ENCODE assay signal across 10 mouse cellular contexts in genomic region chrX:73767267-73767666, GRCm38 (mm10). TPM values are rescaled to one million over a fixed set of nuclear protein-coding genes. Genes with fewer than 3 reads are reported as not detected.
DNase-seq lines count a peak whose midpoint lies in the region; ATAC-seq and TF ChIP-seq lines count a peak whose summit lies in the region.
"Had no signal": no experiment of that assay in that cellular context is flagged by ENCODE, and none has a peak within 500 bp of the region (broad histone marks: within the 10 kb centered on the region; RNA-seq: fewer than 3 reads in every experiment).

No protein-coding gene starts in this region.

- 69% methylated on average over 9 of the region's 9 CpGs for WGBS in forebrain, postnatal 0 days
- 67% methylated on average over 9 of the region's 9 CpGs for WGBS in forebrain, embryonic 13.5 days
- WGBS in lung, embryonic 15.5 days = 59% methylated on average over 9 of the region's 9 CpGs
- 64% methylated on average over 9 of the region's 9 CpGs for WGBS in embryonic facial prominence, embryonic 11.5 days

- TF ChIP-seq CTCF in forebrain, postnatal 0 days (IDR thresholded peaks at IDR 0.05; ENCODE audit: low read depth) = peak; percentile 52

- no peaks in the 10 kb centered on the region for H3K27me3 ChIP-seq in forebrain, postnatal 0 days (ENCODE audit: insufficient read depth, low read length)
- H3K27me3 ChIP-seq in forebrain, embryonic 13.5 days = no peaks in the 10 kb centered on the region
- H3K27me3 ChIP-seq in lung, embryonic 15.5 days = no peaks in the 10 kb centered on the region
- no peaks in the 10 kb centered on the region for H3K27me3 ChIP-seq in embryonic facial prominence, embryonic 11.5 days (ENCODE audit: control insufficient read depth, insufficient read depth, low read length)
- H3K27me3 ChIP-seq: neural tube, embryonic 12.5 days had no signal

- no peak overlapping the region for H3K4me3 ChIP-seq in forebrain, postnatal 0 days (ENCODE audit: low read depth, low read length)
- H3K4me3 ChIP-seq in forebrain, embryonic 13.5 days = no peak overlapping the region
- no peak overlapping the region for H3K4me3 ChIP-seq in lung, embryonic 15.5 days
- H3K4me3 ChIP-seq in embryonic facial prominence, embryonic 11.5 days (ENCODE audit: low read depth, low read length) = no peak overlapping the region
- H3K4me3 ChIP-seq: neural tube, embryonic 12.5 days had no signal

- no peaks in the 10 kb centered on the region for H3K4me1 ChIP-seq in forebrain, postnatal 0 days (ENCODE audit: insufficient read depth)
- no peaks in the 10 kb centered on the region for H3K4me1 ChIP-seq in forebrain, embryonic 13.5 days
- H3K4me1 ChIP-seq in lung, embryonic 15.5 days = peaks cover 5% of the 10 kb centered on the region; the same call in 1 of the 2 replicates
- no peaks in the 10 kb centered on the region for H3K4me1 ChIP-seq in embryonic facial prominence, embryonic 11.5 days (ENCODE audit: control insufficient read depth, insufficient read depth, low read length)
- H3K4me1 ChIP-seq: neural tube, embryonic 12.5 days had no signal

- ATAC-seq in forebrain, postnatal 0 days = no peak
- ATAC-seq in forebrain, embryonic 13.5 days = no peak
- 0 out of 2 replicates have a peak, but pooled peaks have one; percentile 20 for ATAC-seq in lung, embryonic 15.5 days (ENCODE audit: borderline replicate concordance, extremely low read depth, low FRiP score, low TSS enrichment)
- ATAC-seq in embryonic facial prominence, embryonic 11.5 days (replicated peaks; ENCODE audit: insufficient number of reproducible peaks, low FRiP score, low TSS enrichment, low read depth) = no peak

- no peak overlapping the region for H3K27ac ChIP-seq in forebrain, postnatal 0 days (ENCODE audit: low read depth, low read length)
- H3K27ac ChIP-seq in forebrain, embryonic 13.5 days = no peak overlapping the region
- no peak overlapping the region for H3K27ac ChIP-seq in lung, embryonic 15.5 days
- H3K27ac ChIP-seq in embryonic facial prominence, embryonic 11.5 days (replicated peaks; ENCODE audit: low read depth, low read length) = no peak overlapping the region
- H3K27ac ChIP-seq: neural tube, embryonic 12.5 days had no signal

- H3K9me3 ChIP-seq in forebrain, postnatal 0 days (ENCODE audit: low read length) = no peaks in the 10 kb centered on the region
- no peaks in the 10 kb centered on the region for H3K9me3 ChIP-seq in forebrain, embryonic 13.5 days (replicated peaks)
- no peaks in the 10 kb centered on the region for H3K9me3 ChIP-seq in lung, embryonic 15.5 days
- no peaks in the 10 kb centered on the region for H3K9me3 ChIP-seq in embryonic facial prominence, embryonic 11.5 days (replicated peaks; ENCODE audit: control insufficient read depth, low read length)
- H3K9me3 ChIP-seq: neural tube, embryonic 12.5 days had no signal

- no peaks in the 10 kb centered on the region for H3K36me3 ChIP-seq in forebrain, postnatal 0 days (ENCODE audit: insufficient read depth)
- H3K36me3 ChIP-seq in forebrain, embryonic 13.5 days (ENCODE audit: poor library complexity, severe bottlenecking) = no peaks in the 10 kb centered on the region
- no peaks in the 10 kb centered on the region for H3K36me3 ChIP-seq in lung, embryonic 15.5 days
- H3K36me3 ChIP-seq in embryonic facial prominence, embryonic 11.5 days (replicated peaks; ENCODE audit: control insufficient read depth, insufficient read depth, low read depth, low read length) = no peaks in the 10 kb centered on the region
- H3K36me3 ChIP-seq: neural tube, embryonic 12.5 days had no signal

- DNase-seq in forebrain, postnatal 0 days = no peak
- no peak for DNase-seq in lung, postnatal 25 days (ENCODE audit: low spot score)
- peak; percentile 3 for DNase-seq in embryonic facial prominence, embryonic 11.5 days (ENCODE audit: low spot score)
- DNase-seq in testis, postnatal 10 days (ENCODE audit: low spot score) = peak; percentile 52
- DNase-seq in urinary bladder, postnatal 25 days (ENCODE audit: low spot score) = no peak
- no peak for DNase-seq in urinary bladder, postnatal 10 days (ENCODE audit: low spot score)
- DNase-seq: cerebellum, adult 8-10 months had no signal

- no peak overlapping the region for H3K4me2 ChIP-seq in forebrain, postnatal 0 days (ENCODE audit: low read depth)
- no peak overlapping the region for H3K4me2 ChIP-seq in forebrain, embryonic 13.5 days
- H3K4me2 ChIP-seq in lung, embryonic 15.5 days = no peak overlapping the region
- no peak overlapping the region for H3K4me2 ChIP-seq in embryonic facial prominence, embryonic 11.5 days (ENCODE audit: low read depth, low read length)
- H3K4me2 ChIP-seq: neural tube, embryonic 12.5 days had no signal

- H3K9ac ChIP-seq in forebrain, postnatal 0 days = no peak overlapping the region
- no peak overlapping the region for H3K9ac ChIP-seq in forebrain, embryonic 13.5 days
- no peak overlapping the region for H3K9ac ChIP-seq in lung, embryonic 15.5 days
- H3K9ac ChIP-seq in embryonic facial prominence, embryonic 11.5 days (replicated peaks; ENCODE audit: low read length) = no peak overlapping the region
- H3K9ac ChIP-seq: neural tube, embryonic 12.5 days had no signal

RNA-seq across cellular contexts. Expression of gene Srpk3, which starts 6.9 kb away (rescaled TPM):
- 0.14 and 0.62 TPM in 2 replicates for total RNA-seq in forebrain, postnatal 0 days (2014; rRNA removed)
- 0.91 and 0.99 TPM in 2 replicates for polyA plus RNA-seq in forebrain, postnatal 0 days (2015; fragmentation: Nextera tagmentation; extraction: Ambion mirVana)
- 1.7 and 1.8 TPM in 2 replicates for polyA plus RNA-seq in forebrain, embryonic 13.5 days (2015; fragmentation: Nextera tagmentation; extraction: Ambion mirVana)
- 3.7 and 5.4 TPM in 2 replicates for polyA plus RNA-seq in lung, embryonic 15.5 days (2015; fragmentation: Nextera tagmentation; extraction: Ambion mirVana)
- 0.90 and 1.4 TPM in 2 replicates for polyA plus RNA-seq in embryonic facial prominence, embryonic 11.5 days (2014; fragmentation: Nextera tagmentation; extraction: Ambion mirVana)

RNA-seq across cellular contexts. Expression of gene Plxnb3, which starts 10.4 kb away (rescaled TPM):
- 0.62 and 1.6 TPM in 2 replicates for total RNA-seq in forebrain, postnatal 0 days (2014; rRNA removed)
- 0.29 and 0.45 TPM in 2 replicates for polyA plus RNA-seq in forebrain, postnatal 0 days (2015; fragmentation: Nextera tagmentation; extraction: Ambion mirVana)
- 0.03 and 0.10 TPM in 2 replicates for polyA plus RNA-seq in forebrain, embryonic 13.5 days (2015; fragmentation: Nextera tagmentation; extraction: Ambion mirVana)
- 0.30 and 0.67 TPM in 2 replicates for polyA plus RNA-seq in lung, embryonic 15.5 days (2015; fragmentation: Nextera tagmentation; extraction: Ambion mirVana)
- polyA plus RNA-seq in embryonic facial prominence, embryonic 11.5 days (2014; fragmentation: Nextera tagmentation; extraction: Ambion mirVana) = 0.08 TPM in 2 replicates

RNA-seq across cellular contexts. Expression of gene Idh3g, which starts 19.4 kb away (rescaled TPM):
- total RNA-seq in forebrain, postnatal 0 days (2014; rRNA removed) = 177 and 186 TPM in 2 replicates
- polyA plus RNA-seq in forebrain, postnatal 0 days (2015; fragmentation: Nextera tagmentation; extraction: Ambion mirVana) = 208 and 213 TPM in 2 replicates
- polyA plus RNA-seq in forebrain, embryonic 13.5 days (2015; fragmentation: Nextera tagmentation; extraction: Ambion mirVana) = 205 and 225 TPM in 2 replicates
- 225 and 230 TPM in 2 replicates for polyA plus RNA-seq in lung, embryonic 15.5 days (2015; fragmentation: Nextera tagmentation; extraction: Ambion mirVana)
- 182 and 195 TPM in 2 replicates for polyA plus RNA-seq in embryonic facial prominence, embryonic 11.5 days (2014; fragmentation: Nextera tagmentation; extraction: Ambion mirVana)

RNA-seq across cellular contexts. Expression of gene Ssr4, which starts 19.6 kb away (rescaled TPM):
- total RNA-seq in forebrain, postnatal 0 days (2014; rRNA removed) = 107 and 169 TPM in 2 replicates
- 167 and 186 TPM in 2 replicates for polyA plus RNA-seq in forebrain, postnatal 0 days (2015; fragmentation: Nextera tagmentation; extraction: Ambion mirVana)
- polyA plus RNA-seq in forebrain, embryonic 13.5 days (2015; fragmentation: Nextera tagmentation; extraction: Ambion mirVana) = 129 and 133 TPM in 2 replicates
- 178 and 183 TPM in 2 replicates for polyA plus RNA-seq in lung, embryonic 15.5 days (2015; fragmentation: Nextera tagmentation; extraction: Ambion mirVana)
- 112 and 116 TPM in 2 replicates for polyA plus RNA-seq in embryonic facial prominence, embryonic 11.5 days (2014; fragmentation: Nextera tagmentation; extraction: Ambion mirVana)

RNA-seq across cellular contexts. Expression of gene Abcd1, which starts 50.9 kb away (rescaled TPM):
- total RNA-seq in forebrain, postnatal 0 days (2014; rRNA removed) = 11.7 and 13.8 TPM in 2 replicates
- 6.7 and 7.6 TPM in 2 replicates for polyA plus RNA-seq in forebrain, postnatal 0 days (2015; fragmentation: Nextera tagmentation; extraction: Ambion mirVana)
- 9.6 and 9.7 TPM in 2 replicates for polyA plus RNA-seq in forebrain, embryonic 13.5 days (2015; fragmentation: Nextera tagmentation; extraction: Ambion mirVana)
- 23.3 and 25.1 TPM in 2 replicates for polyA plus RNA-seq in lung, embryonic 15.5 days (2015; fragmentation: Nextera tagmentation; extraction: Ambion mirVana)
- polyA plus RNA-seq in embryonic facial prominence, embryonic 11.5 days (2014; fragmentation: Nextera tagmentation; extraction: Ambion mirVana) = 8.0 and 8.3 TPM in 2 replicates

Comparison
In these comparisons a context has a peak if more than half of its experiments do, and no peak if none do; other contexts are left out.
1. DNase-seq: peak in embryonic facial prominence, embryonic 11.5 days (single experiment) and testis, postnatal 10 days (single experiment); none in forebrain, postnatal 0 days (single experiment), lung, postnatal 25 days (single experiment), urinary bladder, postnatal 25 days (single experiment) and urinary bladder, postnatal 10 days (single experiment).